Mouse (Mus musculus) liver, adult 2 months (tissue): ENCODE measurements around the gene Fermt1. TPM values are rescaled to one million over a fixed set of nuclear protein-coding genes. Genes with fewer than 3 reads are reported as not detected.

Experiments
- DNase-seq: peaks from one replicate; pipeline ENCODE4 v3.0.0-alpha.2; 2011; ENCODE audit warnings: low read depth, low spot score; ENCODE audit errors: extremely low read depth
- H3K27ac ChIP-seq: fragments of 200-500 bp; replicated peaks from 2 replicates; pipeline ENCODE4 v1.5.1; 2012; ENCODE audit warnings: low read depth, mild to moderate bottlenecking, control low read depth, inconsistent platforms, low read length; ENCODE audit not compliant: insufficient read depth
- H3K27me3 ChIP-seq: fragments of 200-500 bp; 2 replicates; pipeline ENCODE4 v1.6.1; 2012; ENCODE audit warnings: mild to moderate bottlenecking, moderate library complexity, low read length, inconsistent platforms; ENCODE audit not compliant: control insufficient read depth, insufficient read depth
- H3K36me3 ChIP-seq: fragments of 200-500 bp; 2 replicates; pipeline ENCODE4 v1.6.1; 2012; ENCODE audit warnings: low read length, inconsistent platforms; ENCODE audit not compliant: control insufficient read depth, insufficient read depth
- H3K4me1 ChIP-seq: fragments of 200-500 bp; 2 replicates; pipeline ENCODE4 v1.6.1; 2011; ENCODE audit warnings: low read length; ENCODE audit not compliant: control insufficient read depth, insufficient read depth
- H3K4me3 ChIP-seq: fragments of 200-500 bp; 2 replicates; pipeline ENCODE4 v1.5.1; 2011; ENCODE audit warnings: low read depth, mild to moderate bottlenecking, control low read depth, low read length, moderate library complexity; ENCODE audit not compliant: insufficient read depth
- H3K79me2 ChIP-seq: fragments of 200-500 bp; 2 replicates; pipeline ENCODE4 v1.6.1; 2012; ENCODE audit warnings: inconsistent platforms, mild to moderate bottlenecking, low read length, moderate library complexity; ENCODE audit not compliant: control insufficient read depth, insufficient read depth
- H3K9ac ChIP-seq: fragments of 200-500 bp; 2 replicates; pipeline ENCODE4 v1.6.1; 2012; ENCODE audit warnings: low read depth, mild to moderate bottlenecking, control low read depth, inconsistent platforms, low read length
- CTCF ChIP-seq: fragments of 200-500 bp; IDR thresholded peaks from 2 replicates; pipeline ENCODE4 v1.5.1; 2011; ENCODE audit warnings: low read depth, low read length, control low read depth
- POLR2A ChIP-seq: fragments of 200-500 bp; IDR thresholded peaks from 2 replicates; pipeline ENCODE4 v1.6.1; 2011; ENCODE audit warnings: low read length, control low read depth; ENCODE audit not compliant: insufficient read depth; ENCODE audit errors: extremely low read depth
- WGBS: fragments of 180-500 bp; shearing (Covaris S2); methylation state at CpG from one replicate; pipeline ENCODE4 v1.1.7; 2018; 5-methylcytosine and 5-hydroxymethylcytosine counted together
- polyA plus RNA-seq: library from polyadenylated mRNA; depleted of rRNA; stranded (reverse); fragments of >200 nt; gene quantifications from 2 replicates; pipeline ENCODE4 v1.2.3, GENCODE M21; 2012
- total RNA-seq: library from RNA; depleted of rRNA; stranded (reverse); fragments of >200 nt; gene quantifications from 2 replicates; pipeline ENCODE4 v1.2.3, GENCODE M21; 2014

The Fermt1 gene
- total and polyA plus RNA-seq, 2 experiments = 0.28 to 0.38 TPM

DNA sequence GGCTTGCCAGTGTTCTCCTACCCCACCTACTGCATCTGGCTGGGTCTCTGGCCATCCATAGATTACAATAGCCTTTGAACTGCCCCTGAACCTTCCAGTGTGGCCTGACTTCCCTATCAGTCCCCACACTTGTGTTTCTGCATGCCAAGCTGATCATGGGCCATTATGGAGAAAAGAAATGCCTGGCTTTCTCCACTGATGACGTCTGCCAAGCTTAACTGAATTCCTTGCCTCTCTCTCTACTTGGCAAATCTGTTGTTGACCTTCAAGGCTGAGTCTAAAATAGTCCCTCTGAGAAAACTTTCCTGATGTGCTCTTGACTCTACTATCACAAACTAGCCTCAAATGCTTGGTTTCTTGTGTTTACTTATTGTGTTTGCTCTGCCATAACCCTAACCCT, 47.5 kb downstream of the Fermt1 start:
- TF ChIP-seq POLR2A = no peak
- TF ChIP-seq CTCF = no peak
- Histone ChIP-seq H3K4me1 (no peaks in the 10 kb centered on the region), H3K79me2 (no peaks in the 10 kb centered on the region), H3K36me3 (no peaks in the 10 kb centered on the region), H3K9ac (no peak overlapping the region), H3K27ac (no peak overlapping the region), H3K27me3 (no peaks in the 10 kb centered on the region), H3K4me3 (no peak overlapping the region)
- WGBS = 66% methylated on average over 1 of the region's 1 CpGs
- DNase-seq = no peak

GRCm38 (mm10) chr2:132893826-132894225, 51.9 kb downstream of the Fermt1 start:
- 87% methylated on average over 5 of the region's 5 CpGs for WGBS
- Histone ChIP-seq H3K79me2 (no peaks in the 10 kb centered on the region; the same call in 1 of the 2 replicates), H3K4me3 (no peak overlapping the region), H3K9ac (no peak overlapping the region), H3K4me1 (no peaks in the 10 kb centered on the region), H3K27me3 (no peaks in the 10 kb centered on the region), H3K27ac (no peak overlapping the region), H3K36me3 (no peaks in the 10 kb centered on the region)
- TF ChIP-seq CTCF (no peak), POLR2A (no peak)
- DNase-seq = no peak

GRCm38 (mm10) chr2:132885312-132885711, 60.4 kb downstream of the Fermt1 start:
- WGBS = 87% methylated on average over 7 of the region's 7 CpGs
- Histone ChIP-seq H3K27ac (no peak overlapping the region), H3K4me1 (no peaks in the 10 kb centered on the region), H3K4me3 (no peak overlapping the region), H3K9ac (no peak overlapping the region), H3K79me2 (no peaks in the 10 kb centered on the region), H3K27me3 (no peaks in the 10 kb centered on the region), H3K36me3 (no peaks in the 10 kb centered on the region)
- no peak for TF ChIP-seq POLR2A
- TF ChIP-seq CTCF = no peak
- no peak for DNase-seq

DNA sequence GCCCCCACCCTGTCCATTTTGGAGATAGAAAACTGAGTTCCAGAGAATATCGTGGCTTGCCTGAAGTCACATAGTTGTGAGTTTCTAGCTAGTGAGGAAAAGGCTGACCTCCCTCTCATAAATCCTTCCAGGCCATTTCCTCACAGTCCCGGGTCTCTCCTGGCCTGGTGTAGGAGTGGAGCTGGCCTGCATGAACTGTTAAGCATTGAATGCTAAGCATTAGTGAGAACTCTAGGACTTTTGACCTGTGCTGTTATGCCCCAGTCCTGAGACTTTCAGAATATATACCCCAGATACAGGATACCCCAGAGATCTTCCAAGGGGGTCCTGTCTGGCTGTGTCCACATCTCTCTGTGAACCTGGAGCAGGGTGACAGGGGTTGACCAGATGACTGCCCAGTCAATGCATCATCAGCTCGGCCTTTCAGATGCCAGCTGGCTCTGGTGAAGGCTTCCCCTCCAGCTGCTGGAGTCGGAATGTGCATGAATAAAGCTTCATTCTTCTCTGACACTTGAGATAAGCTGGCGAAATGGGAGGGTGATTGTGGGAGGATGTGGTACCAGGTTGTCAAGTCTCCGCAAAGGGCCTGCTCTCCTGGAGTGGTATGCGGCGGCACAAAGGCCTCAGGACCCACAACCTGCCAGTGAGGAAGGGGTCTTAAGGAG, 61.3 kb downstream of the Fermt1 start:
- no peak for DNase-seq
- Histone ChIP-seq H3K27me3 (no peaks in the 10 kb centered on the region), H3K4me3 (no peak overlapping the region), H3K79me2 (no peaks in the 10 kb centered on the region), H3K36me3 (no peaks in the 10 kb centered on the region), H3K9ac (no peak overlapping the region), H3K4me1 (no peaks in the 10 kb centered on the region), H3K27ac (no peak overlapping the region)
- TF ChIP-seq POLR2A = no peak
- WGBS = 74% methylated on average over 8 of the region's 8 CpGs

DNA sequence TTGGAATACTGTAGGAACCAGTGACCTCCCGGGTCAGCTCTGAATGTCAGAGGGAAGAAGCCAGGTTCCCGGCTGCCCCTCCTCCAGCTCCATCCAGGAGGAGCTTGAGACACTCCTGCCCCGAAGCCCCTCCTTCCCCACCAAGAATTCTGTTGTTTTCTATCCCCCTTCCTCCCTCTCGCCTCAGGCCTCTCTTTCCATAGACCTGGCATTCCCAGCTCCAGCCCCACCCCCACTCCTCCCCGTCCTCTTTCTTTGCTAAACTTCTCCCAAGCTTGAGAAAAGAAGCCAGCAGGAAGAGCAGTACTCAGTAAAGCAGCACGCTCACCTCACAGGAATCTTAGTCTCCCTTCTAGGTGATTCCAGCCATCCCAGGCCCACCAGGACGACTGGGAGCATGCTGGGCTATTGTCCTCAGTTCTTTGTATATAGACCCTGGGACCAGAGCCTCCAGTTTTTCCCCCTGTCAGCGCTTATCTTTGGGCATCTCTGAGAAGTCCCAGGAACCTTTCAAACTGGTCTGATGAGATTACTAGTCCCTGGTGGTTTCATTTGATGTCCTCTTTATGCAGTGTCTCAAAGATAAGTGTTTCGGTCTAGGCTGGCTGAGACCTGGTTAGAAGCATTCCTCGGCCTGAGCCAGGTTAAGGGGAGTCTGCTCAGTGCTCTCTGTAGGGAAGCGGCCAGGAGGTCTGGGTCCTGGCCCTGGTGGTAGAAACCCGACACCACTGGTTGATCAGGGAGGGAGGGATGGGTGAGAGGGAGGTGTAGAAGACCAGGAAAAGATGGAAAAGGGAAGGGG, 64.7 kb downstream of the Fermt1 start, which contains the start of gene Lrrn4:
TSS of gene Lrrn4 (minus strand) at position 48 of the 802 bp plus-strand sequence.
- H3K36me3 ChIP-seq = no peaks in the 10 kb centered on the region
- peaks cover 12% of the 10 kb centered on the region for H3K4me1 ChIP-seq
- no peak within 1 kb of the TSS for H3K9ac ChIP-seq
- H3K27ac ChIP-seq = no peak within 1 kb of the TSS
- H3K4me3 ChIP-seq = no peak within 1 kb of the TSS
- no peaks in the 10 kb centered on the region for H3K79me2 ChIP-seq
- peaks cover 3% of the 10 kb centered on the region; the same call in 1 of the 2 replicates for H3K27me3 ChIP-seq
- DNase-seq = no peak
- TF ChIP-seq POLR2A = no peak
- TF ChIP-seq CTCF = no peak
- 30% methylated on average over 12 of the region's 12 CpGs for WGBS
